Mouse (Mus musculus) ES-Bruce4 (cell line): ENCODE results near the gene Ctnnb1.

Experiments used
- CTCF ChIP-seq: IDR thresholded peaks from one replicate; pipeline ENCODE4 v1.8.1; 2011; ENCODE audit warnings: low read depth, low read length
- EP300 ChIP-seq: IDR thresholded peaks from 2 replicates; pipeline ENCODE4 v1.6.1; 2011; ENCODE audit warnings: low read depth, low read length; ENCODE audit not compliant: insufficient read depth
- POLR2A ChIP-seq: IDR thresholded peaks from one replicate; pipeline ENCODE4 v1.8.1; 2011; ENCODE audit warnings: low read length; ENCODE audit not compliant: insufficient read depth

DNA sequence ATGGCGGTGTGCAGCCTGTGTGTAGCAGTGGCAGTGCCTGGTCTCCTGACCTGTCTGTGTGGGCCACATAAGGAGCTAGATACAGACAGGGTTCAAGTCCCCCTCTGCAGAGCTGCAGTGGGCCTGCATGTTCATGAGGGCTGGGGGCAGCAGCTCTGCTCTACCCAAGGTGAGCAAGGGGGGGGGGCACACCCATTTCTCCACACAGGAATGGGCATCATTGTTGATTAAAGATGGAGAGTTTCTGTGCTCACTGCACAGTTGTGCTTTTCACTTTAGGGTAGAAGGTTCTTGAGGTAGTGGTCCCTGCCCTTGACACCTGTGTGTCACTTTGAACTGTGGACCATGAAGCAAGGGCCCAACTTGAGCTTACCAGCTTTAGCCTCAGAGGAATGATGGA is 19.8 kb downstream of the Ctnnb1 start:
- TF ChIP-seq CTCF (no peak), POLR2A (no peak), EP300 (no peak)
